Mouse (Mus musculus) cerebellum, adult 2 months (tissue): ENCODE measurements around the gene Kctd6. TPM values are rescaled to one million over a fixed set of nuclear protein-coding genes. Genes with fewer than 3 reads are reported as not detected.
"Not testable (repeated sequence)": the region's sequence is repeated elsewhere in the genome, so short reads cannot be mapped to it uniquely, and the experiment has no call there.

Experiments used
- DNase-seq, 2 experiments: peaks; one replicate each; pipeline ENCODE4 v3.0.0; 2021
- H3K27ac ChIP-seq: fragments of 200-500 bp; 2 replicates; pipeline ENCODE4 v1.5.1; 2012; ENCODE audit warnings: low read length, control low read depth, inconsistent platforms; ENCODE audit not compliant: insufficient read depth
- H3K27me3 ChIP-seq: fragments of 200-500 bp; 2 replicates; pipeline ENCODE4 v1.6.1; 2012; ENCODE audit warnings: inconsistent platforms, mild to moderate bottlenecking, low read length, moderate library complexity; ENCODE audit not compliant: control insufficient read depth, insufficient read depth
- H3K4me1 ChIP-seq: fragments of 200-500 bp; 2 replicates; pipeline ENCODE4 v1.6.1; 2011; ENCODE audit warnings: low read length; ENCODE audit not compliant: control insufficient read depth, insufficient read depth
- H3K4me3 ChIP-seq: fragments of 200-500 bp; replicated peaks from 2 replicates; pipeline ENCODE3; 2011; ENCODE audit warnings: mild to moderate bottlenecking, low read depth, low read length, control low read depth; ENCODE audit not compliant: insufficient read depth
- CTCF ChIP-seq: fragments of 200-500 bp; IDR thresholded peaks from 2 replicates; pipeline ENCODE4 v1.5.1; 2011; ENCODE audit warnings: low read depth, mild to moderate bottlenecking, control low read depth, low read length, moderate library complexity, borderline replicate concordance; ENCODE audit not compliant: insufficient read depth
- POLR2A ChIP-seq: fragments of 200-500 bp; IDR thresholded peaks from 2 replicates; pipeline ENCODE4 v1.6.1; 2011; ENCODE audit warnings: low read length, control low read depth, borderline replicate concordance; ENCODE audit not compliant: insufficient read depth
- WGBS: fragments of 180-500 bp; shearing (Covaris S2); methylation state at CpG from one replicate; pipeline ENCODE4 v1.1.7; 2018; 5-methylcytosine and 5-hydroxymethylcytosine counted together
- polyA plus RNA-seq: library from polyadenylated mRNA; depleted of rRNA; stranded (reverse); fragments of >200 nt; gene quantifications from 2 replicates; pipeline ENCODE4 v1.2.3, GENCODE M21; 2012; rRNA removed

The Kctd6 gene
- polyA plus RNA-seq: 35.0 and 35.8 TPM in 2 replicates

- no peaks in the 10 kb centered on the region for H3K27me3 ChIP-seq
- TF ChIP-seq POLR2A (no peak), CTCF (0 out of 2 replicates have a peak, but pooled peaks have one; percentile 17)
- WGBS: 1% methylated on average over 49 of the region's 49 CpGs
- peak; percentile 98 for DNase-seq
- H3K4me1 ChIP-seq: peaks cover 14% of the 10 kb centered on the region
- peak within 1 kb of the TSS; percentile 65; the same call in 1 of the 2 replicates for H3K27ac ChIP-seq
- peak within 1 kb of the TSS; percentile 89 for H3K4me3 ChIP-seq
These were observed at the start of gene Kctd6 for GRCm38 (mm10) chr14:8213803-8214224. Kctd6 (plus strand) TSS chr14:8214140.

DNA sequence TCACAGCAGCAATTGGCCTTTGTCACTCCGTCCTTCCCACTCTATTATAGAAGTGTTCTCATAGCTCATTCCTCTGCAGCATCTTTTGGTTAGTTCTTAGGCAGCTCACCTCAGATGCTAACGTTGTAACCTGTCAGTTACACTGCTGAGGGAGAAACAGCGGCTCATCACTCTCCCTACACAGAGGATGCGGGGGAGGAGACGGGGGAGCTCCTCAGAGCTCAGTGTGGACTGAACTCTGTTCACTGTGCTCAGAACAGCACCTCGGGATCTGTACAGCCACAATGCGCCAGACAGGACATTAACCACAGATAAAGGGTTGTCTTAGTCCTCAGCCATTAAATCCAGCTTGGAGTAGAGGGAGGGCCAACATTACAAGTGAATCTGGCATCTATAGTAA, 49.5 kb upstream of the Kctd6 start:
- no peak for DNase-seq
- Histone ChIP-seq H3K27me3 (no peaks in the 10 kb centered on the region), H3K4me1 (no peaks in the 10 kb centered on the region; the same call in 1 of the 2 replicates), H3K27ac (no peak overlapping the region), H3K4me3 (no peak overlapping the region)
- TF ChIP-seq POLR2A: no peak
- no peak for TF ChIP-seq CTCF
- WGBS: 83% methylated on average over 7 of the region's 7 CpGs

GRCm38 (mm10) chr14:8172507-8173410, 41.2 kb upstream of the Kctd6 start, which contains the start of gene Pdhb:
Pdhb (minus strand) TSS chr14:8173025.
- H3K4me3 ChIP-seq: peak within 1 kb of the TSS; percentile 87
- H3K27me3 ChIP-seq: no peaks in the 10 kb centered on the region
- WGBS: under 1% methylated on average over 64 of the region's 64 CpGs
- H3K27ac ChIP-seq: peak within 1 kb of the TSS; percentile 89
- DNase-seq: peak; percentile 98 to 99
- peak; percentile 79 for TF ChIP-seq POLR2A
- TF ChIP-seq CTCF: no peak
- peaks cover 4% of the 10 kb centered on the region; the same call in 1 of the 2 replicates for H3K4me1 ChIP-seq

GRCm38 (mm10) chr14:8173542-8174250, 40.2 kb upstream of the Kctd6 start:
- H3K4me3 ChIP-seq: peak overlapping the region; percentile 87
- DNase-seq: peak; percentile 38 to 70
- not testable (repeated sequence) for H3K27me3 ChIP-seq, H3K4me1 ChIP-seq
- H3K27ac ChIP-seq: peak overlapping the region; percentile 55; the same call in 1 of the 2 replicates
- 25% methylated on average over 6 of the region's 7 CpGs for WGBS

- Histone ChIP-seq H3K27me3 (no peaks in the 10 kb centered on the region), H3K4me1 (peaks cover 4% of the 10 kb centered on the region; the same call in 1 of the 2 replicates), H3K27ac (no peak overlapping the region), H3K4me3 (no peak overlapping the region)
- no peak for TF ChIP-seq POLR2A
- TF ChIP-seq CTCF: no peak
- WGBS: 80% methylated on average over 5 of the region's 5 CpGs
- no peak for DNase-seq
These were observed 39.3 kb upstream of the Kctd6 start for GRCm38 (mm10) chr14:8174634-8175033.

DNA sequence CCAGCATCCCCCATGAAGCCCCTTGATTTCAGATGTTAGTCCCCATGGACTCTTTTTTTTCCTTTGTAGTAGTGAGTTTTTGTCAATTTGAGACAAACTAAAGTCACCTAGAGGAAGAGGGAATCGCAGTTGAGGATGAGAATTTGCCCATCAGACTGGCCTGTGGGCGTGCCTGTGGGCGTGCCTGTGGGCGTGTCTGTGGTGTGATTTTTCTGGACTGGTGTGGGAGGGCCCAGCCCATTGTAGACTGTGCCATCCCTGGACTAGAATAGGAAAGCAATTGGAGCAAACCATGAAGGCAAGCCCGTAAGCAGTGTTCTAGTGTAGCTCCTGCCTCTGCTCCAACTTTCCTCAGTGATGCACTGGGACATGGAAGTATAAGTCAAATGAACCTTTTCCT, 37.7 kb upstream of the Kctd6 start:
- H3K4me3 ChIP-seq: no peak overlapping the region
- TF ChIP-seq POLR2A: no peak
- TF ChIP-seq CTCF: no peak
- no peaks in the 10 kb centered on the region for H3K27me3 ChIP-seq
- 43% methylated on average over 5 of the region's 5 CpGs for WGBS
- H3K4me1 ChIP-seq: peaks cover 4% of the 10 kb centered on the region; the same call in 1 of the 2 replicates
- DNase-seq: no peak
- H3K27ac ChIP-seq: no peak overlapping the region

DNA sequence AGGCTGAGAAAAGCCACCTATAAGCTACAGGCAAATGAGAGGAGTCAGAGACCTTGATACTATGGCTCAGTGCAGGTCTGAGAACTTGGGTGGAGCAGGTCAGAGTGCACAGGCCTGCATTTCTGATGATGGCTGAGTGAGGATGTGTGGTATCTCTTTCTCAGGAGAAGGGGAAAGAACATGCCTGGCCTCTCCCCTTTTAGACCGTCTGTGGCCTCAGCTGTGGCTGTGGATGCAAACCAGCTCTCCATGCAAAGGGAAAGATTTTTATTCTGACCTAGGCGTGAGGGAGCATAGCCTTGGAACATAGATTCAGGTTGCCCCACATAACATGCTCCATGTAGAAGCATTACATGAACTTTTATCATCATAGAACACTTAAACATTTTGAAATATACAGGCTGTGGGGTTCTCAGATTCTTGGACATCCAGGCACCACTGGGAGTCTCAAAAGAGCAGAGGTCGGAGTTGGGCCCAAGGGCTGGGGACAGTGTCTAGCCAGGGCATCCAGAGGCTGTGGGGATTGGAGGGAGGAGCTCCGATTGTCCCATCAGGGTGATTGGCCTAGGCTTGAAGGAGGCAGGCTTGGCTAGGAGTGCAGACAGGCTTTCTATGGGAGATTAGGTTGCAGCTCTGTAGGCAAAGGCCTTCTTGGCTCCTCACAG, 33.4 kb upstream of the Kctd6 start:
- H3K27ac ChIP-seq: no peak overlapping the region
- no peak for DNase-seq
- no peaks in the 10 kb centered on the region for H3K4me1 ChIP-seq
- no peaks in the 10 kb centered on the region for H3K27me3 ChIP-seq
- no peak overlapping the region for H3K4me3 ChIP-seq
- TF ChIP-seq POLR2A (no peak), CTCF (no peak)
- 75% methylated on average over 4 of the region's 4 CpGs for WGBS
